Mouse (Mus musculus) lung, adult 18-20 months (tissue): ENCODE results near the gene Pcid2.

Experiments used
- DNase-seq, 2 experiments: peaks; one replicate each; pipeline ENCODE4 v3.0.0; 2022; ENCODE audit warnings: mixed read lengths in 2 of 2

The Pcid2 gene

DNA sequence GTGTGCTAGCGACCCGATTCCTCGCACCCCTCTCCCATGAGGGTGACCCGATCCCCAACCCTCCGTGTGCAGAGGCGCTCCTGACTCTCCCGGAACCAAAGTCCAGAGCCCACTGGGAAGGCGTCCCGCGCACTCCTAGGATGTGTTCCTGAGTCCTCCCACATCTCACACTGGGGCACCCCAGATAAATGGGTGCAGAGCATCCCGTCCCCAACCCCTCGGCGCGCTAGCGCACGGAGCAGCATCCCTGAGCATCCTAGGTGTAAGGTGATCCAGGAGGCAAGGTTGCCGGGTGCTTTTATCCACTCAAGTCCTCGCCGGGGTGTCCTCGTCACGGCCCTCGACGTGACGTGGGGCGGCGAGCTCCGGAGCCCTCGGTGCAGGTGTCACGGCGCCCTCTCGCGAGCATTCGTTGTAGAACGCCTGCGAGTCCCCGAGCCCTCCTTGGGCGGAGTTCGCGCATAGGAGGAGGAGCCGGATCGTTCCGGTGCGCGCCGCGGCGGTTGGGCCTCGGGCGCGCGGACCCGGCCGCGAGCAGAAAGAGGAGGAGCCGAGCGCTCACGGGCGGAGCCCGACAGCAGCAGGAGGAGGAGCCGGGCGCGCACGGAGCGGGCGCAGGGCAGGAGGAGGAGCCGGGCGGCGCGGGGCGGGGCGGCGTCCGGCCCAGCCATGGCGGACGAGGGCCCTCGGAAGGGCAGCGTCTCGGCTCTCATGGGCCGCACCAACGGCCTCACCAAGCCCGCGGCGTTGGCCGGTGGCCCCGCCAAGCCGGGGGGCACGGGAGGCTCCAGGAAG is at the start of gene Pcid2, which contains the start of gene Cul4a:
Pcid2 (minus strand) TSS at position 373 of the 795 bp plus-strand sequence.
Cul4a (plus strand) TSS at position 535 of the 795 bp plus-strand sequence.
- DNase-seq: peak; percentile 95 to 97

DNA sequence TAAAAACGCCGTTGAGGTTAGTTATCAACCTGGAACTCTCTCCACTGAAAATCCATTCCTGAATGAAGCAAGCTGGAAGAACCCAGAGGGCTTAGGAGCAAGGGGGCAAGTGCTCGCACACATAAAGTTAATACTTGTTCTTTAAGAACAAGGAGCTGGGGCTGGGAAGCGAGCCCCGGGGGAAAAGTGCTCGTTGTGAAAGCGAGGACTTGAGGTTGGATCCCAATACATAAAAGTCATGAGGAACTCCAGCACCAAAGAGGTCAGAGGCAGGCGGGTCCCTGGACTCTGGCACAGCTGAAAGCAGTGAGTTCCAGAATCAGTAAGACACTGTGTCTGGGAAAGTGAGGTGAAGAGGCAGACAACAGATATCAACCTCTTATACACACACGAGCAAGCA is 48.8 kb upstream of the Pcid2 start:
- DNase-seq: no peak

DNA sequence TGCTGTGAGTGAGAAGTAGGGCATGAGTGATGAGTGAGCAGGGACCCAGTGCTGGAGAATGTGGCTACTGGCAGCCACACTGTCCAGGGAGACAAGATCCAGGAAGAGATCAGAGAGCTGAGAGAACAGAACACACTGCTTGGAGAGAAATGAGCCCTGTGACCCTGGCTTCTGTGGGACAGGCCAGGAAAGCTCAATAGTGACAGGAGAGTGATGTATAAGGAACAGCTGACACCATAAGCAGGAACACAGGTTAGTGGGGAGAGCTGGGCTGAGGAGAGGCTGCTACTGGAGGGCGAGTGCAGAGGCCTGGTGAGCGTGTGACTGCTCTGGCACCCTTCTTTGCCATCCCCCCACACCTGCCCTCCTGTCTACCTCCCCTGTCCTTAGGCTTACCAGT is 45.7 kb upstream of the Pcid2 start:
- no peak for DNase-seq

DNA sequence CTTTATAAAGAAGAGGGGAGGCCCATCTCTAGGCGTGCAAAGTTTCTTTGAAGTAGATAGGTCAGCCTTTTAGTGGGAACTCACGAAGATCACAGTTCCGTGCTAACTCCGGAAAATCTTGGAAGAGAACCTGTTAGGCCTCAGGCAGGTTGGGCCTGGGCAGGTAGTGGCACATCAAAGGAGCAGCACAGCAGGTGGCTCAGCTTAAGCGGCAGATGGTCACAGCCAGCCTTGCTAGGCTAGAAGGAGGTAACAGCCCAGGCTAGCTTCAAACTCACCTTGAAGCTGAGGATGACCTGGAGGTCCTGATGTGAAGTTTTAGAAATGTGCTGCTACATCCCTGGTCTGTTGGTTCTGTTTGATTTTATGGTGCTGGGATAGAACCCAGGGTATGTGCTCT is 44.6 kb upstream of the Pcid2 start:
- no peak for DNase-seq

DNA sequence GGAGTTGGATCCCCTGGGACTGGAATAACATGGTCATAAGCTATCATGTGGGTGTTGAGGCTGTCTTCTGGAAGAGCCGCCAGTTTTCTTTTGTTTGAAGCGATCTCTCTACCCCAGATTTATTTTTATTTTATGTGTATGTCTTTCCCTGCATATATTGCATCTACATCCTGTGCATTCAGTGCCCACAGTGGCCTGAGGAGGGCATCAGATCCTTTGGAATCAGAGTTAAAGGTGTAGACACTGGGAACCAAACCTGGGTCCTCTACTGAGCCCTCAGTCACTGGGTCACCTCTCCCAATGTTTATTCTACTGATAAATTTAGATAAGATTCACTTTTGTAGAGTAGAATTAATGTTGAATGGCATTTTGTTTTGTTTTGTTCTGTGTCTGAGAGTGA is 44.0 kb upstream of the Pcid2 start:
- no peak for DNase-seq

DNA sequence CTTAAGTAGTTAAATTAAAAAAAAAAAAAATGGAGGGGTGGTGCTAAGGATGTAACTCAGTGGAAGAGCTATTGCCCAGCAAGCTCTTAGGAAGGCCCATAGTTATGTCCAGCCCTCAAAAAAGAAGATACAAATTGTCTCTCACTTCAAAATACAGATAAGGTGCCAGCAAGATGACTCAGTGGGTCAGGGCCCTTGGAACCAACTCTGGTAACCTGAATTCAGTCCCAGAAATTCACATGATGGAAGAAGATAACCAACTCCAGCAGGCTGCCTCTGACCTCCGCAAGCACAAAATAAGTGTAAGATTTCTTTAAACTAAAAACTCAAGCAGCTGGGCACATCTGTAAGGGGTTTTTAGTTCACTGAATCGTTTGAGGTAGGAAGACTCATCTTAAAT is 43.2 kb upstream of the Pcid2 start:
- no peak for DNase-seq

DNA sequence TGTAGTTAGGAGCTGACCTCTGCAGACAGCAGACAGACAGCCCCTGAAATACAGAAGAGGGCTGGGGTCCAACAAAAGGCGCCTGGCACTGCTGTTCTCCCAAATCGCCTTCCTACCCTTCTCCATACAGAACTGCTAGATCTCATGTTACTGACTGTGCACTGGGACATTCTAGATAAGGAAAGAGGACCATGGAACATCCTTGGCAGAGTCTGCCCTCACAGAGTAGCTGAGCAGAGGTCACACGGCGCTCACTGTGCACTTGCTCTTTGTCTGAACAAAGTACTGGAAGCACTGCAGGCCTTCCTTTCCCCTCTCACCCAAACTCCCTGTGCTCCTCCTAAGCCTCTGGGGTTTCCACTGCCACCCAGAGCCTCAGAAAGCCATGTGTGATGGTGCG is 36.4 kb upstream of the Pcid2 start:
- DNase-seq: no peak

DNA sequence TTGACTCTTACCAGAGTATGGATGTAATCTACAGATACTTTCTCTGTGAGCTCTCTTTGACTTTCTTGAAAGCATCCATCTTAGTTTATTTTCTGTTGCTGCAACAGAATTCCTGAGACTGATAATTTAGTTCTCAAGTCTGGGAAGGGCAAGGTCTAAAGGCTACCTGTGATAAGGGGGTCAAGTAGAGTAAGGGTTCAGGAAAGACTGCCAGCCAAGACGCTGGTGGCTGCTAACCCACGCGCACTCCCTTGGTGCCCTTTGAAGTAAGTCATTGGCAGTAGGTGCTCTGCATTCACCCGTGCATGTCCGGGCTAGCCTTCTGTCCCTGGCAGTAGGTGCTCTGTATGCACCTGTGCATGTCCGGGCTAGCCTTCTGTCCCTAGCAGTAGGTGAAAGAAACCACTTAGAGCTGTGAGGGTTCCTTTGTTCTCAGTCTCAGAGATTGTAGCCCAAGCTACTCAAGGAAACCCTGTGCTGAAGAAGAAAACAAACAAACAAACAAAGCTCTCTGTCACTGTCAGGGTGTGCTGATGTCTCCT is 34.5 kb upstream of the Pcid2 start:
- DNase-seq: no peak

DNA sequence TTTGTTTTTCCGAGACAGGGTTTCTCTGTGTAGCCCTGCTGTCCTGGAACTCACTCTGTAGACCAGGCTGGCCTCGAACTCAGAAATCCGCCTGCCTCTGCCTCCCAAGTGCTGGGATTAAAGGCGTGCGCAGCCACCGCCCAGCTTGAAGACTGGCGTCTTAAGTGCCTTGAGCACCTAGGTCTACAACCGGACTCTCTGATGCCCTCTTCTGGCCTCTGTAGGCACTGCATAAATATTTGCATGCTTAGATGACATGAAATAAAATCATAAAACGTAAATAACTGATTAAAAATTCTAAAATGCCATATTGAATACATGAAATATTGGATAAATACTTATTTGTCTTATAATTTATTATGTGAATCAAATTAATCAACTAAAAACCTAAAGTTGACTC is 27.0 kb upstream of the Pcid2 start:
- peak; percentile 28 to 61 for DNase-seq

DNA sequence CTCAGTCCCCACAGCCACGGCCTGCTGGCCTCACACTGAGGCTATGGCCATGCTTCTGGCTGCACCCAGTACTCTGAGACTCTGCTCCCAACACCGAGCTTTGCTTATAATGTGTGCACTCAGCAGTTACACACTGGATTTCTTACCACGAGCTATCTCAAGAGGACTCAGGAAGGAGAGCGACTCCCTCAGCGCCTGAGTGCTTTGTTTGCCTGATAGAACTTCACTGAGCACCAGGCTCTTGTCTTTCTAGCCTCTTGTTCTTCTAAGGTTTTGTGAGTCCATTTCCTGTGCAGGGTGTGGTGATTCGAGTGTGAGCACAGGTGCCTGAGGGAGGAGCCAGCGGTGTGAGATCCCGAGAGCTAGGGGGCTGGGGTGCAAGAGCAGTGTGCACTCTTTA is 19.6 kb upstream of the Pcid2 start:
- peak in 1 of 2 experiments; percentile 4 for DNase-seq

DNA sequence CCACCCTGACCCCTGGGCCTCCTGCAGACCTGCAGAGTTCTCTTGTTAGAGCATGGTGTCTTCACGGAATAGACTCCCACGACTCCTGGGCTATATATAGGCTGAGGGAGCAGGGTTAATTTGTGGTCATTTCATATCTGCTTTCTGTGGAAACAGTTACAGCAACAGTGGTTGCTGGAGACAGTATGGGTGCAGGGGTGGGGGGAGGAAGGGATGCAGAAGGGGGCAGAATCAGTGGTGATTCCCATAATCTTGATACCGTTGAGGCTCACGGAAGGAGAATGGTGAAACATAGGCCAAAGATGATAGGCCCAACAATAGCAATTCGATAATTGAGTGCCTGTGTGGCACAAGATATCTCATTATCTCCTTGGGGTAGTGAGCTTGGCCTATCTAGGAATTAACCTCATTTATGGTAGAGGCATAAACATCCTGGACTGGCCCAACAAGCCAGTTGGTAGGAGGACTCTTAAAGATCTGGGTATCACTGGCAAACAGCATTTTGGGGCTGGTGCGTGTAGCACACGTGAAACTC is 17.7 kb upstream of the Pcid2 start:
- no peak for DNase-seq

DNA sequence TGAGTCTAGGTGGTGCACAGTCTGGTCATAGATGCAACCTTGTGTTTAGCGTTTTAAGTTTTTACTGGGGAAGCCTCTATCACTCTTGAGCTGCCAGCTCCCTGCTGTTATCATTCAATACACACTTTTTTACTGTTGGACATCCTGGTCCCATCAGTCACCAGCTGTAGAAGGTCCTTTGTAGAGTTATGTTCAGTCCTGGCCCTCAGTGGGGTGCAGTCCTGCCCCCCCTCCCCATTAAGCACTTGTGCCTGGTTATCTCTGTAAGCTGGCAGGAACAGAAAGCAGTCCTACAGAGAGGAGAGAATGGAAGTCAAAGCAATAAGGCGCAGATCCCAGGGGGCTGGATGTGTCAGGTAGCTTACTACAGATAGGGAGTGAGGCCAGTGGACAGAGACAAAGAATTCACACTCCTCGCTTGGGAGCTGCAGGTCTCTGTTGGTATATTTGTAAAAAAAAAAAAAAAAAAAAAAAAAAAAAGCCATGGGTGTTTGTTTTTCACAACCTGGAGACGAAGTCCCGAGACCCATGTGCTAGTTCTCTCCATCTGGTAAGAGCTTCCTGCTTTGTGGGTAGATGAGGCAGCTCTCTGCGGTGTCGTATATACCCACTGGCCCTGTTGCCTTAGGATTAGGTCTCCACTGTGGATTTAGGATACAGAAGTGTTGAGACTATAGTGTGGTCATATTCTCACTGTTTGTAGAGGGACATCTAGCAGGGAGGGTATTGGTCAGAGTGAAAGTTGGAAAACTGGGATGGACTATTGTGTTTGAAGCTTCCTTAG is 15.8 kb upstream of the Pcid2 start:
- no peak for DNase-seq

DNA sequence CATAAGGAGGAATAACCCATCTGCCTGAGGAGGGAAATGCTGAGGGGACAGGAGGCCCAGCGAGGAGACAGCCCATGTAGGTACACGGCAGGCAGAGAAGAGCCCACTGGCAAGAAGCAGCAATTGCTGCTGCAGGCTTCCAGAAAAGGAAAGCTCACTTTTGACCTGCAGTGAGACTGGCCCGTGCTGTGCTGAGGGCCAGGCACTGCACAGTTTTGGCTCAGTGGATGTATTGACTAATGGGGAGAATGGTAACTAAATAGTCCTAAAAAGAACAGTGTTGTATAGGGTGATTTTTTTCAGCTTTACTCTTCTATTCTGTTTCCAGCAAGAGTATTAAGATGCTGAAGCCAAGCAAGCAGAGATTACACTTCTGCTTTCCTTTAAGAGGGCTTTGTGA is 13.3 kb upstream of the Pcid2 start:
- no peak for DNase-seq

DNA sequence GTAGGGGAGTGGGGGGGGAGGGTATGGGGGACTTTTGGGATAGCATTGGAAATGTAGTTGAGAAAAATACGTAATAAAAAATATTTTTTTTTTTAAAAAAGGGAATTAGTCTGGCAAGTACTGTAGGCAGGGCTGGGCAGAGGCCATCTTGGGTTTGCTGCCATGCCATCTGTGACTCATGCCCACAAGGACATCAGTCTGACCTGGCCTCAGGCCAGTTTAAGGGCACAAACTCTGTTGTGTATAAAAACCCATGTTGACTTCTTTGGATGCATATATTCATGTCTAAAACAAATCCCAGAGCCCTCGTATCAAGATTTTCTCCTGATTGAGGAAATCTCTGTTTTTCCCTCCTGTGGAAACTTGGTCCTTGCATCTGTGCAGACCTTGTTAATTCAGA is 11.8 kb upstream of the Pcid2 start:
- DNase-seq: no peak

DNA sequence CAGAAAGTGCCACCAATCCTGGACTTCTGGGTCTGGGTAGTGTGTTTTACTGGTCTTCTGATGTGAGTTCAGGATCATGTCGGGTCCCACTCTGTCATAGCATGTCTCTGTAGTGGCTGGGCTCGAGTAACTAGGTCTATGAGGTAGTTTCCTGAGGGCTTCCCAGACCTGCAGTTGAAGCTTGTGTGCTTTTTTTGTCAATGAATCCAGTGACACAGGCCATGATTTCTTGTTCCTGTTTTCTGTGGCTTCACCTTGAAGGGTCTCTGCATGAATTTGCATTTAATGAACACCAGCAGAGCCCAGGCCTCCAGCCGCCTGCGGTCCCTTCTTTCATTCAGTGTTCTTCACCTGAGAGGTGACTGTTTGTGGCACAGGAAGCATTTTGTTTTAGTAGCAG is 8.0 kb upstream of the Pcid2 start:
- no peak for DNase-seq

DNA sequence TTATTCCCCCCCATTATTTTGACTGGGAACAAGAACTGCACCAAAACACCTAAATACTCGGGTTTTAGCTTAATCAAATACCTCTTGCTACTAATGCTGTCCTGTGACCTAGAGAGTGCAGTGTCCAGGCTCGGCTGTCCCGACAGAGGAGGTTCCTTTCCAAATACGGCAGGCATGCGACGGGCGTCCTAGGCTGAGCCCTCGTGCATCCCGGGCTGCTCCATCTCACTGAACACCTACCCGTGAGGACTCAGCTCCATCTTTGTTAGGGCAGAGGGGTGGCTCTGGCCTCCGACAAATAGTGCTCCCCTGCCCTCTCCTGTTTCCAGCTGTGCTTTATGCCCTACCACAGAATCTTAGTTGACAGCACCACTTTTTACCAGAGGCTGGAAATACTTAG is 6.7 kb upstream of the Pcid2 start:
- no peak for DNase-seq

DNA sequence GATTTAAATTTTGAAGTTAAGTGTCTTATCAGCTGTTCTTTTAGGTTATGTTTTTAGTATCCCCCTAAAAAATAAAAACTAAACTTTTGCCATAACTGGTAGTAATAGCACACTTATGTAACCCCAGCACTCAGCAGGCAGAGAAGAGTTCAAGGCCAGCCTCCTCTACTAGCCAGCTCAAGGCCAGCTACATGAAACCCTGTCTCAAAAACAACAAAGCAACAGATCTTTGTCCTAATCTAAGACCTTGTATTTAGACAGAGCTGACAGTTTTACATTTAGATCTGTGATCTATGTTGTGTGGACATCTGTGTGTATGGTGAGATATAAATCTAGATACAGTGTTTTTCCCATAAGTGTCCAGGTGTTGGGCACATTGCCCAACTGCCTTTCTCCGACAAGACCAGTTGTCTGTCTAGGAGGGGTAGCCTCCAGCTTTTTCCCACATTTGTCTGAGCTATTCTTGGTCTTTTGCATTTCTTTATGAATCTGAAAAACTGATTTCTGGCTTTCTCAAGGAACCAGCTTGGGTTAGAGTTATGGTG is 4.2 kb upstream of the Pcid2 start:
- DNase-seq: no peak

DNA sequence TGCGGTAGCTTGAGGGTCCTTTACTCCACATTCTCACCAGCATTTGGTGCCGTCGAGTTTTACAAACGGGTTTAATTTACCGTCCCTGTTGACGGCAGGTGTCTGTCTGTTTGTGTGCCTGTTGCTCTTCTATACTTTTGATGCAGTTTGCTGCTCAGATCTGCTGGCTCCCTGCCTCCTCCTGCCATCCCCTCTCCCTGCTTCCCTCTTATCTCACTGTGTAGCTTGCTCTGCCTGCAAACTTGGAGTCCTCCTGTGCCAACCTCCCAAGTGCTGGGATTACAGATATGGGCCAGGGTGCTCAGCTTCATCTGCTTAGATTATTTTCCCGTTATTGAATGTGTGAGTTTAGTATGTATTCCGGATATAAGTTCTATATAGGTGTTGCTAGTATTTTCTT is 3.7 kb upstream of the Pcid2 start:
- DNase-seq: no peak

DNA sequence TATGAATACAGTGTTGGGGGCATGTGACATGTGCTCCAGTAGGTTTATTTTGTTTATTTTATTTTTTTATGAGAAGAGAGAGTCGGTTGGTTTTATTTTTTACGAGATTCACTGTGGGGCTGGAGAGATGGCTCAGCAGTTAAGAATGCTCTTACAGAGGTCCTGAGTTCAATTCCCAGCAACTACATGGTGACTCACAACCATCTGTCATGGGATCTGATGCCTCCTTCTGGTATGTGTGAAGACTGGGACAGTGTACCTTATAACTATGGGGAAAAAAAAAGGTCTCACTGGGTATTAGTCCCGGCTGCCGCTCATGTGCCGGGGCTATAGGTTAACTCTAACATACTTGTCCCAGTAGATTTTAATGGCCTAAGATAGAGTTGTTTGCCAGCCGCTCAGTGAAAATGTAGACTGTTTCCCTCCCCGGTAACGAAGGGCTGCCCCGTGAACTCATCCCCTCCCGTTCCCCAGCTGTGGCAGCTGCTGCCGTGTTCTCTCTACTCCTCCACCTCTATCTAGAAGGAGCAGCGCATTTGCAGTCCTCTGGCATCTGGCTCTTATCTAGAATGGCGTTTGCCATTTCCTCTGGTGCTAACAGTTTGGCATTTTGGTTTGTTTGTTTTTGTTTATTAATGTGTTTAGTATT is 2.9 kb upstream of the Pcid2 start:
- no peak for DNase-seq

DNA sequence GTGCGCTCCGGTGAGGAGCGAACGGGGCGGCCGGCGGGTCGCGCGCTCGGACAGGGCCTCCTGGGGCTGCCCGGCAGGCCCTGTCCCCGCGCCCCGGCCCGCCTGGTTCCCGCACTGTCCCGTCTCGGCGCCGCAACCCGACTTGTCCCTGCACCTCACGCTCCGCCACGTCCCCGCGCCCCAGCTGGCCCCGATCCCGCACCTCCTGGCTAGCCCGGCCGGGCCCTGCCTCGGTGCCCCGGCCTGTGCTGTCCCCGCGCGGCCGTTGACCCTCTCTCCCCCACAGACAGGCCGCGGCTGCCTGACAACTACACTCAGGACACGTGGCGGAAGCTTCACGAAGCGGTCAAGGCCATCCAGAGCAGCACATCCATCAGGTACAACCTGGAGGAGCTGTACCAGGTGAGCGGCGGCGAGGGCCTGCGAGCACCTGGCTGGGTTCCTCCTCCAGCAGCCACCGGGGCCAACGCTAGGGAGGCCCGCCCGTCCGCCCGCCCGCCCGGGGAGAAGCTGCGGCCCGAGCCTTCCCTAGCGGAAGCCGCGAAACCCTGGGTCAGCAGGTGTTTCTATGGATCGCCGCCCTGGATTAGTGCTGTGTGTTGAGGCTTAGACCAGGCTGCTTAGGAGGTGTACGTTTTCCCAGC is 771 bp upstream of the Pcid2 start:
- DNase-seq: peak; percentile 23 to 45

DNA sequence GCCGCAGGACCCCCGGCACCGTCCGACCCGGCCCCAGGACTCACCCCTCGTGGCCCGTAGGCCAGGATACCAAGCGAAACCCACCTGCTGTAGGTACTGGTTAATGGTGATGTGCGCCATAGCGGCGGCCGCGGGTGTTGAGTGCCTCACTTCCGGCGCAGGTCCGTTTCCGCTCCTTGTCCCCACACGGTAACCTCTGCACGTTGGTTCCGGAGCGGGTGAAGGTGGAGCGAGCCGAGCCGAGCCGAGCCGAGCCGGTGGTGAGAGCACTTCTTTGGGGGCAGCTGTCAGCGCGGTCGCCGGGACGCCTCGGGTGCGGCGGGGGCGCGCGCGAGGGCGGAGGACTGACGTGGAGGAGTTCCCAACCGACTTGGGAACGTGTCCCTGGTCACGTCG is 570 bp downstream of the Pcid2 start:
- DNase-seq: peak; percentile 89 to 90

DNA sequence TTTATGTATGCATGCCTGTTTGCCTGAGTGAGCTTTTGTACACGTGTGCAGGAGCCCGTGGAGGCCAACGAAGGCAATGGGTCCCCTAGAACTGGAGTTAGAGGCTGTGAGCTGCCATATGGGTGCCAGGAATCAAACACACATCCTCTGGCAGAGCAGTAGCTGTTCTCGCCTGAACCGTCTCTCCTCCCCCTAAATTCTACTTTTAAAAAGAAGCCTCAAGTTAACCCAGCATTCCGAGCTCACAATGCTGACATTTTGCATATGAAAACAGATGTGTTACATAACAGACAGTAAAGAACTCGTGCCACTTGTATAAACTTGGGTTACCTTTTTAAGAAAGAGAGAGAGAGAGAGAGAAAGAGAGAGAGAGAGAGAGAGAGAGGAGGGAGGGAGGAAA is 27.7 kb downstream of the Pcid2 start:
- DNase-seq: no peak
